Mouse (Mus musculus): Measurements from ENCODE around the gene Zfp189. TPM values are rescaled to one million over a fixed set of nuclear protein-coding genes. Genes with fewer than 3 reads are reported as not detected.
A peak's percentile ranks its signal among the peaks of the same experiment; 100 is the strongest.
"Not testable (repeated sequence)": the region's sequence is repeated elsewhere in the genome, so short reads cannot be mapped to it uniquely, and the experiment has no call there.

The Zfp189 gene
- polyA plus RNA-seq, 1 experiment from 2014 or later, result 12.6 TPM

DNA sequence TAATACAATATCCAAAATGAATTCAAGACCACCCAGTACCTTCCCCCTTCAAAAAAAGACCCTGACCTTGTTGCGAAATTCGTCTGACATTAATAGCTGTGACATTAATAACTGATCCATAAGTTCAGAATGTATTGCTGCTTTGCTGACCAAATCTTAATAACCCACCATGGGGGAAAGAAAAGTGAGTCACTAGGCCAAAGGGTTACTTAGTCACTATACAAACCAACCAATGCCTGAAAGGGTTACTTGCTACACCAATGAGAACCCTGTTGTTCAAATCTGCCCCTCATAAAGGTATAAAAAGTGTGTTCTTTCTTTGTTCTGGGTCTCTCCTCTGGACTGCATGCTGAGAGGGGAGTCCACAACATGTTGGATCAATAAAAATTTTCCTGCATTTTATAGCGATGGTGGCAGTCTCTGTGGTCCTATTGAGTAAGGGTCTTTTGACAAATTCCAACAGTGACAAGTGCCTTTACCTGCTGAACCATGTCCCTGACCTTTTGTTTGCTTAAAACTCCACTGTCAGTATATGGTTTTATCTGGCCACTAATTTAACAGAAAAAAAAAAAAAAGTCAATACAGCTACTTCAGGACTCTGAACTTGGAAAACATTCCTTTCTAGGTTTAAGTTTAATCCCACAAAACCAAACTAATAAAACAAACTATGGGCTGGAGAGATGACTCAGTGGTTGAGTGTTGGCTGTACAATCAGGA lies 34.9 kb upstream of the Zfp189 start:
- WGBS, result 83% methylated on average over 3 of the region's 3 CpGs
- not testable (repeated sequence) for H3K27ac ChIP-seq; H3K9ac ChIP-seq; H3K27me3 ChIP-seq (ENCODE audit: control insufficient read depth, insufficient read depth, low read length); H3K4me2 ChIP-seq (replicated peaks); H3K4me3 ChIP-seq (replicated peaks; ENCODE audit: low read length); H3K4me1 ChIP-seq (replicated peaks; ENCODE audit: control insufficient read depth, insufficient read depth, low read length); H3K9me3 ChIP-seq (ENCODE audit: control insufficient read depth, low read length); DNase-seq (ENCODE audit: low spot score); ATAC-seq (ENCODE audit: low FRiP score); H3K36me3 ChIP-seq (replicated peaks; ENCODE audit: control insufficient read depth, insufficient read depth)

- no peaks in the 10 kb centered on the region for H3K9me3 ChIP-seq (ENCODE audit: control insufficient read depth, low read length)
- no peak overlapping the region for H3K4me3 ChIP-seq (replicated peaks; ENCODE audit: low read length)
- ATAC-seq (ENCODE audit: low FRiP score) (no peak), DNase-seq (ENCODE audit: low spot score) (no peak)
- H3K9ac ChIP-seq, result no peak overlapping the region
- no peaks in the 10 kb centered on the region for H3K36me3 ChIP-seq (replicated peaks; ENCODE audit: control insufficient read depth, insufficient read depth)
- no peak overlapping the region for H3K4me2 ChIP-seq (replicated peaks)
- 96% methylated on average over 1 of the region's 1 CpGs for whole genome bisulfite sequencing
- H3K4me1 ChIP-seq (replicated peaks; ENCODE audit: control insufficient read depth, insufficient read depth, low read length), result no peaks in the 10 kb centered on the region
- no peaks in the 10 kb centered on the region for H3K27me3 ChIP-seq (ENCODE audit: control insufficient read depth, insufficient read depth, low read length)
- no peak overlapping the region for H3K27ac ChIP-seq
Observed at GRCm38 (mm10) chr4:49503563-49503962, 17.4 kb upstream of the Zfp189 start.

- no peak within 1 kb of the TSS for H3K27ac ChIP-seq
- no peaks in the 10 kb centered on the region for H3K27me3 ChIP-seq (ENCODE audit: control insufficient read depth, insufficient read depth, low read length)
- 0 out of 2 replicates have a peak, but pooled peaks cover under 1% of the 10 kb centered on the region for H3K36me3 ChIP-seq (replicated peaks; ENCODE audit: control insufficient read depth, insufficient read depth)
- ATAC-seq (ENCODE audit: low FRiP score) (no peak), DNase-seq (ENCODE audit: low spot score) (no peak)
- H3K4me1 ChIP-seq (replicated peaks; ENCODE audit: control insufficient read depth, insufficient read depth, low read length), result no peaks in the 10 kb centered on the region
- no peak within 1 kb of the TSS for H3K4me3 ChIP-seq (replicated peaks; ENCODE audit: low read length)
- 84% methylated on average over 3 of the region's 3 CpGs for WGBS
- no peaks in the 10 kb centered on the region for H3K9me3 ChIP-seq (ENCODE audit: control insufficient read depth, low read length)
- no peak within 1 kb of the TSS for H3K9ac ChIP-seq
- no peak within 1 kb of the TSS for H3K4me2 ChIP-seq (replicated peaks)
Observed at GRCm38 (mm10) chr4:49506386-49506785, 14.6 kb upstream of the Zfp189 start, which contains the start of gene Baat. TSS of gene Baat (minus strand) at chr4:49506557.

- WGBS, result 91% methylated on average over 2 of the region's 2 CpGs
- H3K9me3 ChIP-seq (ENCODE audit: control insufficient read depth, low read length), result no peaks in the 10 kb centered on the region
- H3K4me2 ChIP-seq (replicated peaks), result no peak overlapping the region
- H3K27me3 ChIP-seq (ENCODE audit: control insufficient read depth, insufficient read depth, low read length), result no peaks in the 10 kb centered on the region
- no peak overlapping the region for H3K27ac ChIP-seq
- DNase-seq (ENCODE audit: low spot score), result no peak
- H3K4me1 ChIP-seq (replicated peaks; ENCODE audit: control insufficient read depth, insufficient read depth, low read length), result no peaks in the 10 kb centered on the region
- no peak overlapping the region for H3K4me3 ChIP-seq (replicated peaks; ENCODE audit: low read length)
- H3K9ac ChIP-seq, result no peak overlapping the region
- peaks cover 26% of the 10 kb centered on the region for H3K36me3 ChIP-seq (replicated peaks; ENCODE audit: control insufficient read depth, insufficient read depth)
- no peak for ATAC-seq (ENCODE audit: low FRiP score)
Observed at GRCm38 (mm10) chr4:49509183-49509582, 11.8 kb upstream of the Zfp189 start.

GRCm38 (mm10) chr4:49510236-49510835 lies 10.6 kb upstream of the Zfp189 start:
- H3K4me3 ChIP-seq (replicated peaks; ENCODE audit: low read length); DNase-seq (ENCODE audit: low spot score); H3K27ac ChIP-seq; H3K4me2 ChIP-seq (replicated peaks); H3K27me3 ChIP-seq (ENCODE audit: control insufficient read depth, insufficient read depth, low read length); H3K4me1 ChIP-seq (replicated peaks; ENCODE audit: control insufficient read depth, insufficient read depth, low read length); H3K9ac ChIP-seq; ATAC-seq (ENCODE audit: low FRiP score); H3K9me3 ChIP-seq (ENCODE audit: control insufficient read depth, low read length): not testable (repeated sequence)
- 95% methylated on average over 1 of the region's 1 CpGs for WGBS
- H3K36me3 ChIP-seq (replicated peaks; ENCODE audit: control insufficient read depth, insufficient read depth), result peaks cover 29% of the 10 kb centered on the region

DNA sequence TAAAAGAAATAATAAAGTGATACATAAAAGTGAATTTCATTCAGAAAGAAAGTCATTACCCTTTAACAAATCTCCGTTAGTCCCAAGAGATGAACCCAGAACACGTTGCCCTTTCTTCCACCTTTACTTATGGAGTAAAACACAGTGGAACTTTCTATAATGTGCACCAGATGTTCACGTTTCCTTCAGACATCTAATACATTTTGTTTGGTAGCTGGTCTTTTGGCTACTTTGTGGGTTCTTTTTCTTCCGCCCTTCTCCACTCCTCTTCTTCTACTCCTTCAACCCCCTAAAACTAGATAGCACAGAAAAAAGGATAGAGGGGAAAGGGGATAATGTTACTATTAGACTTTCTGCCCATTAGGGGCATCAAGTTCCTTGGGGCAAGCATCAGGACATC lies 8.3 kb upstream of the Zfp189 start:
- peaks cover 29% of the 10 kb centered on the region for H3K36me3 ChIP-seq (replicated peaks; ENCODE audit: control insufficient read depth, insufficient read depth)
- 88% methylated on average over 4 of the region's 4 CpGs for WGBS
- no peak overlapping the region for H3K4me2 ChIP-seq (replicated peaks)
- ATAC-seq (ENCODE audit: low FRiP score) (no peak), DNase-seq (ENCODE audit: low spot score) (no peak)
- H3K9me3 ChIP-seq (ENCODE audit: control insufficient read depth, low read length), result no peaks in the 10 kb centered on the region
- H3K27me3 ChIP-seq (ENCODE audit: control insufficient read depth, insufficient read depth, low read length), result no peaks in the 10 kb centered on the region
- no peak overlapping the region for H3K27ac ChIP-seq
- no peak overlapping the region for H3K9ac ChIP-seq
- H3K4me1 ChIP-seq (replicated peaks; ENCODE audit: control insufficient read depth, insufficient read depth, low read length), result no peaks in the 10 kb centered on the region
- H3K4me3 ChIP-seq (replicated peaks; ENCODE audit: low read length), result no peak overlapping the region

- no peak overlapping the region for H3K4me2 ChIP-seq (replicated peaks)
- peaks cover 29% of the 10 kb centered on the region for H3K36me3 ChIP-seq (replicated peaks; ENCODE audit: control insufficient read depth, insufficient read depth)
- 97% methylated on average over 6 of the region's 6 CpGs for WGBS
- no peaks in the 10 kb centered on the region for H3K27me3 ChIP-seq (ENCODE audit: control insufficient read depth, insufficient read depth, low read length)
- H3K27ac ChIP-seq, result no peak overlapping the region
- peaks cover 2% of the 10 kb centered on the region for H3K4me1 ChIP-seq (replicated peaks; ENCODE audit: control insufficient read depth, insufficient read depth, low read length)
- no peaks in the 10 kb centered on the region for H3K9me3 ChIP-seq (ENCODE audit: control insufficient read depth, low read length)
- ATAC-seq (ENCODE audit: low FRiP score), result no peak
- no peak overlapping the region for H3K9ac ChIP-seq
- DNase-seq (ENCODE audit: low spot score), result no peak
- H3K4me3 ChIP-seq (replicated peaks; ENCODE audit: low read length), result no peak overlapping the region
Observed at GRCm38 (mm10) chr4:49514441-49514840, 6.5 kb upstream of the Zfp189 start.

- WGBS, result 77% methylated on average over 5 of the region's 5 CpGs
- no peaks in the 10 kb centered on the region for H3K27me3 ChIP-seq (ENCODE audit: control insufficient read depth, insufficient read depth, low read length)
- H3K4me2 ChIP-seq (replicated peaks), result peak overlapping the region; percentile 74; the same call in 1 of the 2 replicates
- H3K9ac ChIP-seq, result no peak overlapping the region
- ATAC-seq (ENCODE audit: low FRiP score), result no peak
- no peak overlapping the region for H3K27ac ChIP-seq
- DNase-seq (ENCODE audit: low spot score), result no peak
- peaks cover 16% of the 10 kb centered on the region for H3K4me1 ChIP-seq (replicated peaks; ENCODE audit: control insufficient read depth, insufficient read depth, low read length)
- no peaks in the 10 kb centered on the region for H3K9me3 ChIP-seq (ENCODE audit: control insufficient read depth, low read length)
- peaks cover 15% of the 10 kb centered on the region; the same call in 1 of the 2 replicates for H3K36me3 ChIP-seq (replicated peaks; ENCODE audit: control insufficient read depth, insufficient read depth)
- peak overlapping the region; percentile 60; the same call in 1 of the 2 replicates for H3K4me3 ChIP-seq (replicated peaks; ENCODE audit: low read length)
Observed at GRCm38 (mm10) chr4:49519476-49519875, 1.5 kb upstream of the Zfp189 start.

DNA sequence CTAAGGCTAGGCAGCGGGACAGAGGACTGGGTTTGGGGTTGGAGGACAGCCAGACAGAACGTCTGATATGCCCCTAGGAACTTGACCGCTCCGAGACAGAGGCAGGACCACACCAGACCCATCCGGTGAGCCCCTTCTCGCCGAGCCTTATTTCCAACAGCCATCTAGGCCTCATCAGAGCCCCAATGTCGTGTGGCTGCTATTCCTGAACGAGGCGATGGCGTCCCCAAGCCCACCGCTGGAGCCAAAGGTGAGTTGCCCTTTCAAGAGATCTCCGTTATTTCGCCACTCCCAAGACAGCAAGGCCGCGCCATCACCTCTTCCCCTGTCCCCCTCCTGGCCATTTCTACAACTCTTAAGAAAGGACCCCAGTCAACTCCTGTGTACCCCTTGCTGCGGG lies 370 bp downstream of the Zfp189 start:
- no peak for DNase-seq (ENCODE audit: low spot score)
- Histone ChIP-seq H3K27me3 (ENCODE audit: control insufficient read depth, insufficient read depth, low read length) (no peaks in the 10 kb centered on the region), H3K36me3 (replicated peaks; ENCODE audit: control insufficient read depth, insufficient read depth) (peaks cover 30% of the 10 kb centered on the region; the same call in 1 of the 2 replicates), H3K4me2 (replicated peaks) (peak overlapping the region; percentile 69), H3K4me3 (replicated peaks; ENCODE audit: low read length) (peak overlapping the region; percentile 60), H3K9ac (peak overlapping the region; percentile 76), H3K27ac (peak overlapping the region; percentile 38; the same call in 1 of the 2 replicates), H3K9me3 (ENCODE audit: control insufficient read depth, low read length) (no peaks in the 10 kb centered on the region), H3K4me1 (replicated peaks; ENCODE audit: control insufficient read depth, insufficient read depth, low read length) (peaks cover 16% of the 10 kb centered on the region)
- ATAC-seq (ENCODE audit: low FRiP score), result no peak; the same call in none of the 2 replicates
- under 1% methylated on average over 17 of the region's 17 CpGs for WGBS

All from hindbrain, embryonic 14.5 days (tissue).